ENCODE assay signal across 8 mouse cellular contexts in the genomic region with DNA sequence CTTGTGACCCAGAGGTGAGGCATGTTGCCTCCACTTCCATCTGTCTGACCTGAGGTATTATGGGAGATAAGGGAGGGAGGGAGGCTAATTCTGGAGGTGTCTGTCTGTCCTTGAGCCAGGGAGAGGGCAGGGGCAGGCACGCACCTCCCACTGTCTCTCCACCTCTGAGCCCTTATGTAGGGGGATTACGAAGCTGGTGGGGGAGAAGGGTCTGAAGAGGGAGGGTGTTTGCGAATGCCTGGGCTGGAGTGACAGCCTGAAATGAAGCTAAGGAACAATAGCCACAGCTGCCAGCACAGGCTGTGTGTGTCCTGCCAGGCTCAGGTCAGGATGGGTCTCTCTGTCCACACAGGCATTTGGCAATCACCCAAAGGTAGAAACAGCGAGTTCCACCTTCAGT. TPM values are rescaled to one million over a fixed set of nuclear protein-coding genes. Genes with fewer than 3 reads are reported as not detected.
A peak's percentile ranks its signal among the peaks of the same experiment; 100 is the strongest.
DNase-seq lines count a peak whose midpoint lies in the region; ATAC-seq lines count a peak whose summit lies in the region.

No protein-coding gene starts in this region.

- H3K27ac ChIP-seq in limb, embryonic 10.5 days: no peak overlapping the region
- H3K27ac ChIP-seq in stomach, embryonic 15.5 days: no peak overlapping the region; the same call in 1 of the 2 replicates

- no peak overlapping the region for H3K9ac ChIP-seq in stomach, embryonic 15.5 days

- H3K4me3 ChIP-seq in megakaryocyte, embryonic 14.5 days (replicated peaks): peak overlapping the region; percentile 93
- peak overlapping the region; percentile 18 for H3K4me3 ChIP-seq in limb, embryonic 10.5 days
- H3K4me3 ChIP-seq in stomach, embryonic 15.5 days (replicated peaks): peak overlapping the region; percentile 17; the same call in 1 of the 2 replicates

- peak overlapping the region; percentile 97 for H3K4me2 ChIP-seq in stomach, embryonic 15.5 days

- WGBS in limb, embryonic 10.5 days: 56% methylated on average over 4 of the region's 4 CpGs
- WGBS in stomach, embryonic 15.5 days: 48% methylated on average over 4 of the region's 4 CpGs

- no peaks in the 10 kb centered on the region for H3K9me3 ChIP-seq in megakaryocyte, embryonic 14.5 days
- H3K9me3 ChIP-seq in limb, embryonic 10.5 days (replicated peaks): no peaks in the 10 kb centered on the region
- no peaks in the 10 kb centered on the region for H3K9me3 ChIP-seq in stomach, embryonic 15.5 days

- intact Hi-C loops in left cerebral cortex, postnatal 14 days (cut with DNase I): no loop called here

- H3K27me3 ChIP-seq in megakaryocyte, embryonic 14.5 days (replicated peaks): peaks cover 2% of the 10 kb centered on the region
- peaks cover 26% of the 10 kb centered on the region for H3K27me3 ChIP-seq in limb, embryonic 10.5 days (ENCODE audit: low read depth, poor library complexity, severe bottlenecking)
- no peaks in the 10 kb centered on the region for H3K27me3 ChIP-seq in stomach, embryonic 15.5 days (replicated peaks)

- peaks cover 67% of the 10 kb centered on the region for H3K4me1 ChIP-seq in megakaryocyte, embryonic 14.5 days
- H3K4me1 ChIP-seq in limb, embryonic 10.5 days: peaks cover 37% of the 10 kb centered on the region
- peaks cover 37% of the 10 kb centered on the region for H3K4me1 ChIP-seq in stomach, embryonic 15.5 days

- no peak for ATAC-seq in megakaryocyte, adult 5-6 weeks (ENCODE audit: poor library complexity, severe bottlenecking)
- ATAC-seq in stomach, embryonic 15.5 days (ENCODE audit: insufficient read depth, low FRiP score, low read depth): no peak

- peaks cover 10% of the 10 kb centered on the region for H3K36me3 ChIP-seq in megakaryocyte, embryonic 14.5 days (replicated peaks; ENCODE audit: low read length)
- peaks cover 11% of the 10 kb centered on the region for H3K36me3 ChIP-seq in limb, embryonic 10.5 days
- H3K36me3 ChIP-seq in stomach, embryonic 15.5 days: 0 out of 2 replicates have a peak, but pooled peaks cover 3% of the 10 kb centered on the region

- peak; percentile 72 for DNase-seq in cerebellum, adult 11-12 months
- DNase-seq in cerebellum, adult 8-10 months: no peak
- no peak for DNase-seq in limb, embryonic 10.5 days (ENCODE audit: low spot score)
- DNase-seq in layer of hippocampus, postnatal 36 days: no peak
- DNase-seq in left cerebral cortex, postnatal 14 days (ENCODE audit: low spot score in 2 of 2): no peak

RNA-seq across cellular contexts. Expression of a gene that starts 2.7 kb away (rescaled TPM):
- polyA plus RNA-seq in megakaryocyte, embryonic 14.5 days (2012; ENCODE audit: insufficient read depth, low replicate concordance): 21.5 and 54.3 TPM in 2 replicates
- total RNA-seq in megakaryocyte, adult 5-6 weeks (2015): 4.1 and 4.2 TPM in 2 replicates
- 0.45 TPM in 1 of 2 replicates, not detected in the other for total RNA-seq in megakaryocyte, adult 5-6 weeks (2017)
- 6.5 and 7.0 TPM in 2 replicates for polyA plus RNA-seq in limb, embryonic 10.5 days (2016; fragmentation: Nextera tagmentation; extraction: Ambion mirVana)
- polyA plus RNA-seq in stomach, embryonic 15.5 days (2015; fragmentation: Nextera tagmentation; extraction: Ambion mirVana): 7.8 and 8.9 TPM in 2 replicates
- total RNA-seq in layer of hippocampus, postnatal 36 days (2021): 1 to 10 TPM; 6.0 to 7.0 TPM
- total RNA-seq in left cerebral cortex, postnatal 14 days (2021): 1 to 10 TPM; 6.0 to 6.7 TPM

RNA-seq across cellular contexts. Expression of a gene that starts 3.0 kb away (rescaled TPM):
- 13.3 and 50.4 TPM in 2 replicates for polyA plus RNA-seq in megakaryocyte, embryonic 14.5 days (2012; ENCODE audit: insufficient read depth, low replicate concordance)
- 3.4 TPM in 2 replicates for total RNA-seq in megakaryocyte, adult 5-6 weeks (2015)
- total RNA-seq in megakaryocyte, adult 5-6 weeks (2017): 9.0 and 11.5 TPM in 2 replicates
- polyA plus RNA-seq in limb, embryonic 10.5 days (2016; fragmentation: Nextera tagmentation; extraction: Ambion mirVana): 28.3 and 31.4 TPM in 2 replicates
- polyA plus RNA-seq in stomach, embryonic 15.5 days (2015; fragmentation: Nextera tagmentation; extraction: Ambion mirVana): 24.9 and 26.1 TPM in 2 replicates
- 10 to 100 TPM; 17.6 to 19.4 TPM for total RNA-seq in layer of hippocampus, postnatal 36 days (2021)
- 10 to 100 TPM; 20.6 to 20.9 TPM for total RNA-seq in left cerebral cortex, postnatal 14 days (2021)

RNA-seq across cellular contexts. Expression of a gene that starts 17.7 kb away (rescaled TPM):
- 36.5 and 52.2 TPM in 2 replicates for polyA plus RNA-seq in megakaryocyte, embryonic 14.5 days (2012; ENCODE audit: insufficient read depth, low replicate concordance)
- 18.9 and 26.4 TPM in 2 replicates for total RNA-seq in megakaryocyte, adult 5-6 weeks (2015)
- total RNA-seq in megakaryocyte, adult 5-6 weeks (2017): 17.5 and 21.4 TPM in 2 replicates
- 97.8 and 101 TPM in 2 replicates for polyA plus RNA-seq in limb, embryonic 10.5 days (2016; fragmentation: Nextera tagmentation; extraction: Ambion mirVana)
- polyA plus RNA-seq in stomach, embryonic 15.5 days (2015; fragmentation: Nextera tagmentation; extraction: Ambion mirVana): 63.7 and 66.5 TPM in 2 replicates
- 10 to 100 TPM; 44.4 to 53.4 TPM for total RNA-seq in layer of hippocampus, postnatal 36 days (2021)
- total RNA-seq in left cerebral cortex, postnatal 14 days (2021): 10 to 100 TPM; 42.7 to 44.0 TPM

RNA-seq across cellular contexts. Expression of a gene that starts 19.5 kb away (rescaled TPM):
- polyA plus RNA-seq in megakaryocyte, embryonic 14.5 days (2012; ENCODE audit: insufficient read depth, low replicate concordance): 24.2 and 30.8 TPM in 2 replicates
- 4.9 and 5.7 TPM in 2 replicates for total RNA-seq in megakaryocyte, adult 5-6 weeks (2015)
- total RNA-seq in megakaryocyte, adult 5-6 weeks (2017): 12.6 and 19.2 TPM in 2 replicates
- 25.6 and 26.6 TPM in 2 replicates for polyA plus RNA-seq in limb, embryonic 10.5 days (2016; fragmentation: Nextera tagmentation; extraction: Ambion mirVana)
- 13.5 and 14.8 TPM in 2 replicates for polyA plus RNA-seq in stomach, embryonic 15.5 days (2015; fragmentation: Nextera tagmentation; extraction: Ambion mirVana)
- total RNA-seq in layer of hippocampus, postnatal 36 days (2021): 10 to 100 TPM; 36.2 to 37.1 TPM
- total RNA-seq in left cerebral cortex, postnatal 14 days (2021): 10 to 100 TPM; 32.7 to 35.5 TPM

RNA-seq across cellular contexts. Expression of a gene that starts 41.6 kb away (rescaled TPM):
- 1.3 TPM in 1 of 2 replicates, not detected in the other for polyA plus RNA-seq in megakaryocyte, embryonic 14.5 days (2012; ENCODE audit: insufficient read depth, low replicate concordance)
- total RNA-seq in megakaryocyte, adult 5-6 weeks (2015): 0.09 TPM in 1 of 2 replicates, not detected in the other
- total RNA-seq in megakaryocyte, adult 5-6 weeks (2017): not detected in 2 replicates
- polyA plus RNA-seq in limb, embryonic 10.5 days (2016; fragmentation: Nextera tagmentation; extraction: Ambion mirVana): 3.3 and 4.4 TPM in 2 replicates
- 9.7 and 10.4 TPM in 2 replicates for polyA plus RNA-seq in stomach, embryonic 15.5 days (2015; fragmentation: Nextera tagmentation; extraction: Ambion mirVana)
- 1 to 10 TPM; 3.1 to 3.4 TPM for total RNA-seq in layer of hippocampus, postnatal 36 days (2021)
- total RNA-seq in left cerebral cortex, postnatal 14 days (2021): 1 to 10 TPM in 1 of 2 experiments, under 1 TPM in 1; 0.75 to 2.2 TPM

Comparison
In these comparisons a context has a peak if more than half of its experiments do, and no peak if none do; other contexts are left out.
1. H3K4me3 ChIP-seq: peak in every context shown above with its lines; median percentile 93 in megakaryocyte, embryonic 14.5 days; 18 in limb, embryonic 10.5 days; 17 in stomach, embryonic 15.5 days.